Mouse (Mus musculus): ENCODE measurements around the gene Klk4. TPM values are rescaled to one million over a fixed set of nuclear protein-coding genes. Genes with fewer than 3 reads are reported as not detected.

Gene Klk4
- polyA plus RNA-seq, 1 experiment from 2014 or later = not detected

DNA sequence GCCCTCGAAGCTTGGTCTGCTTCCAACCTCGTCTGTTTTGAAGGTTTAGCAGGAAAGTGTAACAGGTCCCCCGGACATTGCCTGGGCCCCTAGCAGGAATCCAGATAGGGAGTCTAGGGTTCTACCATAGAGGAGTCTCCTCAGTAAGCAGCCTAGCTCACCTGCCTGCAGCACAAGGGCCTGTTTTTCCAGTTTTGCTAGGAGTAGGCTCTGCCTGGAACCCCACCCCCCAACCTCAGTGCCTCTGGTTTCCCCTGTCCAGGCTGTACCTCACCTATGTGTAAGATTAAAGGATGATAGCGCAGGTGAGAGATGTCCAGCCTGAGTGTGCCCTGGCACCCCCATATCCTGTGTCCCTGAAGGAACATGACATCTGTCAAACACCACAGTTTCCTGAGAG, 4.5 kb upstream of the Klk4 start:
- Histone ChIP-seq H3K9ac (no peak overlapping the region), H3K4me3 (no peak overlapping the region), H3K4me2 (no peak overlapping the region), H3K27ac (no peak overlapping the region), H3K9me3 (no peaks in the 10 kb centered on the region), H3K4me1 (no peaks in the 10 kb centered on the region), H3K36me3 (no peaks in the 10 kb centered on the region), H3K27me3 (no peaks in the 10 kb centered on the region)
- WGBS = 52% methylated on average over 4 of the region's 4 CpGs
- ATAC-seq (ENCODE audit: borderline replicate concordance, extremely low read depth, low FRiP score, low TSS enrichment) = peak; percentile 67; the same call in 1 of the 2 replicates

DNA sequence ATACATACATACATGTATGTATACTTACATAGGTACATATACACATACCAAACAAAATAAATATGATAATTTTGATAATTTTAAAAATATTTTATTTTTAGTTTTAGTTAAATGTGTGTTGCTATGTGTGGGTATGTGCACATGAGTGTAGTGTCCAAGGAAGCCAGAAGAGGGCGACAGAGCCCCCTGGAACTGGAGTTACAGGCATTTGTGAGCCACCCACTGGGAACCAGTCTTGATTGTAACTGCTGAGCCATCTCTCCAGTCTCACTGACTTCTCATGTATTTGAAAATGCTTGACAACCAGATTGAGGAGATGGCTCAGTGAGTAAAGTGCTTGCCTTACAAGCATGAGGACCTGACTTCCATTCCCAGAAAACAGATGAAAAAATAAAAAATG, 2.7 kb upstream of the Klk4 start:
- 32% methylated on average over 1 of the region's 1 CpGs for WGBS
- no peak overlapping the region for H3K4me3 ChIP-seq
- no peaks in the 10 kb centered on the region for H3K4me1 ChIP-seq
- no peak overlapping the region for H3K27ac ChIP-seq
- no peak overlapping the region for H3K4me2 ChIP-seq
- no peaks in the 10 kb centered on the region for H3K9me3 ChIP-seq
- H3K27me3 ChIP-seq = peaks cover 4% of the 10 kb centered on the region
- no peaks in the 10 kb centered on the region for H3K36me3 ChIP-seq
- ATAC-seq (ENCODE audit: borderline replicate concordance, extremely low read depth, low FRiP score, low TSS enrichment) = no peak
- H3K9ac ChIP-seq = no peak overlapping the region

GRCm38 (mm10) chr7:43882346-43882745, 1.4 kb downstream of the Klk4 start:
- H3K4me2 ChIP-seq = no peak overlapping the region
- H3K27ac ChIP-seq = no peak overlapping the region
- no peak for ATAC-seq (ENCODE audit: borderline replicate concordance, extremely low read depth, low FRiP score, low TSS enrichment)
- no peak overlapping the region for H3K4me3 ChIP-seq
- no peaks in the 10 kb centered on the region for H3K9me3 ChIP-seq
- WGBS = 19% methylated on average over 4 of the region's 4 CpGs
- H3K4me1 ChIP-seq = no peaks in the 10 kb centered on the region
- no peak overlapping the region for H3K9ac ChIP-seq
- H3K27me3 ChIP-seq = peaks cover 4% of the 10 kb centered on the region
- no peaks in the 10 kb centered on the region for H3K36me3 ChIP-seq

- no peak overlapping the region for H3K27ac ChIP-seq
- H3K4me1 ChIP-seq = no peaks in the 10 kb centered on the region
- no peak overlapping the region for H3K4me3 ChIP-seq
- no peaks in the 10 kb centered on the region for H3K36me3 ChIP-seq
- no peak for ATAC-seq (ENCODE audit: borderline replicate concordance, extremely low read depth, low FRiP score, low TSS enrichment)
- H3K4me2 ChIP-seq = no peak overlapping the region
- no peaks in the 10 kb centered on the region for H3K9me3 ChIP-seq
- H3K9ac ChIP-seq = no peak overlapping the region
- H3K27me3 ChIP-seq = peaks cover 4% of the 10 kb centered on the region
- WGBS = 25% methylated on average over 4 of the region's 4 CpGs
These were observed 1.9 kb downstream of the Klk4 start for GRCm38 (mm10) chr7:43882811-43883210.

DNA sequence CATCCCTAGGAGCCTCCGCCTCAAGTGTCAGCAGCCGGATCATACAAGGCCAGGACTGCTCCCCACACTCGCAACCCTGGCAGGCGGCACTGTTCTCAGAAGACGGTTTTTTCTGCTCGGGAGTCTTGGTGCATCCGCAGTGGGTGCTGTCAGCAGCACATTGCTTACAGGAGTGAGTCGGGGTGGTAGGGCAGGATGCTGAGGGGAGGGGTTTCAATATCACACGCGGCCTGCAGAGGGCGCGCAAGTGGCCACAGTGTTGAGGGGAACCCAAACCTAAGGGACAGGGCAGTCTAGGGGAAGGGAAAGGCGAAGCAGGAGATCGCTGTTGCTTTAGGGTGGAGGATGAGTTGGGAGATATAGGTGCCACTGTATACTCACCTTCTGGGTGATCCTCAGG, 2.6 kb downstream of the Klk4 start:
- Histone ChIP-seq H3K4me2 (no peak overlapping the region; the same call in 1 of the 2 replicates), H3K36me3 (no peaks in the 10 kb centered on the region), H3K9me3 (no peaks in the 10 kb centered on the region), H3K9ac (no peak overlapping the region), H3K27me3 (peaks cover 4% of the 10 kb centered on the region), H3K27ac (no peak overlapping the region), H3K4me3 (no peak overlapping the region), H3K4me1 (no peaks in the 10 kb centered on the region)
- WGBS = 8% methylated on average over 14 of the region's 14 CpGs
- ATAC-seq (ENCODE audit: borderline replicate concordance, extremely low read depth, low FRiP score, low TSS enrichment) = no peak

GRCm38 (mm10) chr7:43891365-43891764, 10.4 kb downstream of the Klk4 start:
- no peak for ATAC-seq (ENCODE audit: borderline replicate concordance, extremely low read depth, low FRiP score, low TSS enrichment)
- Histone ChIP-seq H3K4me2 (no peak overlapping the region), H3K36me3 (no peaks in the 10 kb centered on the region), H3K4me3 (no peak overlapping the region), H3K27me3 (no peaks in the 10 kb centered on the region), H3K4me1 (no peaks in the 10 kb centered on the region), H3K9ac (no peak overlapping the region), H3K9me3 (no peaks in the 10 kb centered on the region), H3K27ac (no peak overlapping the region)
- WGBS = 58% methylated on average over 5 of the region's 5 CpGs

DNA sequence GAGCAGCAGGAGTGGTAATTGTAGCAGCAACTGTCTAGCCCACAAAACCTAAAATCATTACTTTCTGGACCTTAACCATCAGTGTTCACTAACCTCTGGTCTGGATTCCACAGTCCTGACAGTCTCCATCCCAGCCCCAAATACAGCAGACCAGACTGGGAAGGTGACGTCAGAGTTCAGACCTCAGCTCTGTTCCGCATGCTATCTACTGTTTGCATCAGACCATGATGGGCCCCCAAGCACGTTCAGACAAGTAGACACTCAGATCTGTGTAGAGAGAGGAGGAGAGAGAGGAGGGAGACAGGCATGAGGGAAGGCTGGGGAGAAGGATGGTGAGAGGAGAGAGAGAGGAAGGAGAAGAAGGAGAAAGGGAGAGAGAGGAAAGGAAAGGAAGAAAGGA, 10.8 kb downstream of the Klk4 start:
- Histone ChIP-seq H3K4me1 (no peaks in the 10 kb centered on the region), H3K4me3 (no peak overlapping the region), H3K27me3 (no peaks in the 10 kb centered on the region), H3K4me2 (no peak overlapping the region), H3K27ac (no peak overlapping the region), H3K9ac (no peak overlapping the region), H3K9me3 (no peaks in the 10 kb centered on the region), H3K36me3 (no peaks in the 10 kb centered on the region)
- 26% methylated on average over 3 of the region's 3 CpGs for WGBS
- ATAC-seq (ENCODE audit: borderline replicate concordance, extremely low read depth, low FRiP score, low TSS enrichment) = no peak

GRCm38 (mm10) chr7:43894836-43895235, 13.9 kb downstream of the Klk4 start:
- Histone ChIP-seq H3K9me3 (no peaks in the 10 kb centered on the region), H3K4me1 (no peaks in the 10 kb centered on the region), H3K36me3 (no peaks in the 10 kb centered on the region), H3K9ac (no peak overlapping the region), H3K27ac (no peak overlapping the region), H3K4me2 (no peak overlapping the region), H3K27me3 (no peaks in the 10 kb centered on the region), H3K4me3 (no peak overlapping the region)
- peak; percentile 87 for ATAC-seq (ENCODE audit: borderline replicate concordance, extremely low read depth, low FRiP score, low TSS enrichment)
- WGBS = 0% methylated on average over 1 of the region's 1 CpGs

GRCm38 (mm10) chr7:43914821-43915220, 33.9 kb downstream of the Klk4 start:
- Histone ChIP-seq H3K36me3 (no peaks in the 10 kb centered on the region), H3K9me3 (no peaks in the 10 kb centered on the region), H3K27ac (no peak overlapping the region), H3K4me3 (no peak overlapping the region), H3K9ac (no peak overlapping the region), H3K4me2 (no peak overlapping the region), H3K27me3 (no peaks in the 10 kb centered on the region), H3K4me1 (no peaks in the 10 kb centered on the region)
- WGBS = 41% methylated on average over 9 of the region's 9 CpGs
- ATAC-seq (ENCODE audit: borderline replicate concordance, extremely low read depth, low FRiP score, low TSS enrichment) = 0 out of 2 replicates have a peak, but pooled peaks have one; percentile 33

- Histone ChIP-seq H3K9ac (no peak overlapping the region), H3K4me3 (no peak overlapping the region), H3K27me3 (no peaks in the 10 kb centered on the region), H3K27ac (no peak overlapping the region), H3K36me3 (no peaks in the 10 kb centered on the region), H3K4me1 (no peaks in the 10 kb centered on the region), H3K9me3 (no peaks in the 10 kb centered on the region), H3K4me2 (no peak overlapping the region)
- ATAC-seq (ENCODE audit: borderline replicate concordance, extremely low read depth, low FRiP score, low TSS enrichment) = no peak
- WGBS = 73% methylated on average over 13 of the region's 13 CpGs
These were observed 37.5 kb downstream of the Klk4 start for GRCm38 (mm10) chr7:43918426-43918825.

DNA sequence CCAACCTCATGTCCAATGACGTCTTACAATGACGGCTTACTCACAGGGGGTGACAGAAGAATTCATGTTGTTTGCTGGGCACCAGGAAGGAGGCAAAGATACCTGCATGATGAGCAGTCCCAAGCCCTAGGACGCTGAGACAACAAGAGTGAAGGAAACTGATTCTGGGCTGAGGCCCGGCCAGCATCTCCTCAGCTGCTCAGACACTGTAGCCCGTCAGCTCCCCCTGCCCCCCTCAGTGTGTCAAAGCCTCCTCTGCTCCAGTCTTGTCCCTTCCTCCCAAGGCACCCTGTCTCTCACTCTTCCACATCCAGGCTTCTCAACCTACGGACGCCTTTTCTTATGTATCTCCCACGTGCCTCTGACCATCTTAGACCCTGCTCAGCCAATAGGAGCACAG, 37.9 kb downstream of the Klk4 start:
- Histone ChIP-seq H3K4me3 (no peak overlapping the region), H3K27me3 (no peaks in the 10 kb centered on the region), H3K36me3 (no peaks in the 10 kb centered on the region), H3K4me2 (no peak overlapping the region), H3K4me1 (no peaks in the 10 kb centered on the region), H3K27ac (no peak overlapping the region), H3K9me3 (no peaks in the 10 kb centered on the region), H3K9ac (no peak overlapping the region)
- no peak for ATAC-seq (ENCODE audit: borderline replicate concordance, extremely low read depth, low FRiP score, low TSS enrichment)
- WGBS = 65% methylated on average over 8 of the region's 8 CpGs

DNA sequence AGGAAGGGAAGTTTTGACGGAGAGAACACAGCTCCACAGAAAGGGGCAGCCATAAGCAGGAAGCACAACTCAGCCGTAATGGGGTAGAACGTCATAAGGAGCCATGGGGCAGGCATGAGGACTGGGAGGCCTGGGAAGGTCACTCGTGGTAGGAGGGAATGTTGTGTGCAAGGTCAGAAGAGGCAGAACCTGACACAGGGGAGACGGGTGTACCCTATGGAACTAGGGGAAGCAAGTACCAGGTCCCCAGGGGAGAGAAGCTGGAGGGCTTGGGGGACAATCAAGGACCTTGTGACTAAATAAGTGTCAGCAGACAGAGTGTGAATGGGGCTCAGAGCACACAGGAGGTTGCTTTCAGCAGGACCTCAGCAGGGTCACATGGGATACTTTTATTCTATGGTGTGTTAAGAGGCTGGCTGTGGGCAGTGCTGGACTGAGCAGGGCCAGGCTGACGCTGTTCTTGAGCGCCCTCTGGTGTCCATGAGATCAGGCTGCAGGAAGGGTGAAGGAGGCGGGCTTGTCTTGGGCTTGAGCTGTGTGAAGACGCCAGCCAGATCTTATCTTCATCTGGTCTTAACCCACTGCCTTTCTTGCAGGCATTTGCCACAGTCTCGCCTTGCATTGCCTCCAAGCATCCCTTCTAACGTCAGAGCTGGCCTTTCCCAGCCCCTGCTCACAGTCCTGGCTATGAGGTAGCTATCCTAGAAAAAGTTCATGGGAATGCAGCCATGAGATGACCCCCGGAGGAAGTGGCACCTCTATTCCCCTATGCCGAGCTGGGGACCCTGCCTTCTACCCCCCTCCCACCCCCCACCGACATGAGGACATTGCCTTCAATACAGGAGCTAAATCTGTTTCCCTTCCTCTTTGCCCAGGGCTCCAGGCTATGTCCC, 38.8 kb downstream of the Klk4 start:
- Histone ChIP-seq H3K27ac (no peak overlapping the region), H3K4me2 (no peak overlapping the region), H3K27me3 (no peaks in the 10 kb centered on the region), H3K4me3 (no peak overlapping the region), H3K36me3 (no peaks in the 10 kb centered on the region), H3K9me3 (no peaks in the 10 kb centered on the region), H3K4me1 (no peaks in the 10 kb centered on the region), H3K9ac (no peak overlapping the region)
- peak; percentile 74; the same call in 1 of the 2 replicates for ATAC-seq (ENCODE audit: borderline replicate concordance, extremely low read depth, low FRiP score, low TSS enrichment)
- 25% methylated on average over 14 of the region's 14 CpGs for WGBS

Measured in lung, embryonic 15.5 days (tissue).